Mouse (Mus musculus) hindbrain, embryonic 12.5 days (tissue): ENCODE measurements around the gene Ramp2. TPM values are rescaled to one million over a fixed set of nuclear protein-coding genes. Genes with fewer than 3 reads are reported as not detected.

Experiments
- ATAC-seq: fragments of 200-750 bp; cut with Nextera tagmentation; 2 replicates; pipeline ENCODE4 v1.8.0; 2017; ENCODE audit warnings: moderate TSS enrichment; ENCODE audit not compliant: low FRiP score
- H3K27ac ChIP-seq: fragments of 300-500 bp; sonication (generic); 2 replicates; pipeline ENCODE4 v1.5.1; 2016; ENCODE audit warnings: mild to moderate bottlenecking
- H3K27me3 ChIP-seq: fragments of 300-500 bp; sonication (generic); 2 replicates; pipeline ENCODE4 v1.6.1; 2016; ENCODE audit warnings: mild to moderate bottlenecking
- H3K36me3 ChIP-seq: fragments of 300-500 bp; sonication (generic); 2 replicates; pipeline ENCODE4 v1.6.1; 2016; ENCODE audit warnings: mild to moderate bottlenecking
- H3K4me1 ChIP-seq: fragments of 300-500 bp; sonication (generic); 2 replicates; pipeline ENCODE4 v1.6.1; 2016
- H3K4me2 ChIP-seq: fragments of 300-500 bp; sonication (generic); replicated peaks from 2 replicates; pipeline ENCODE4 v1.6.1; 2016; ENCODE audit warnings: mild to moderate bottlenecking
- H3K4me3 ChIP-seq: fragments of 300-500 bp; sonication (generic); 2 replicates; pipeline ENCODE4 v1.5.1; 2016; ENCODE audit warnings: mild to moderate bottlenecking
- H3K9ac ChIP-seq: fragments of 300-500 bp; sonication (generic); 2 replicates; pipeline ENCODE4 v1.6.1; 2016; ENCODE audit warnings: mild to moderate bottlenecking, moderate library complexity
- H3K9me3 ChIP-seq: fragments of 300-500 bp; sonication (generic); replicated peaks from 2 replicates; pipeline ENCODE4 v1.6.1; 2016; ENCODE audit warnings: mild to moderate bottlenecking
- WGBS: fragments of 180-500 bp; shearing (Covaris S2); methylation state at CpG from one replicate; pipeline ENCODE4 v1.1.7; 2016; 5-methylcytosine and 5-hydroxymethylcytosine counted together
- polyA plus RNA-seq: library from polyadenylated mRNA; unstranded; fragments of >200 nt; fragmentation: Nextera tagmentation; extraction: Ambion mirVana; gene quantifications from 2 replicates; pipeline ENCODE4 v1.2.1, GENCODE M21; 2016

Ramp2 gene
- polyA plus RNA-seq = 60.1 and 62.2 TPM in 2 replicates

GRCm38 (mm10) chr11:101245855-101246701 is at the start of gene Ramp2:
Gene Ramp2 (plus strand): TSS chr11:101246028.
- Histone ChIP-seq H3K27me3 (peaks cover 37% of the 10 kb centered on the region), H3K4me2 (peak within 1 kb of the TSS; percentile 84), H3K4me1 (peaks cover 7% of the 10 kb centered on the region; the same call in 1 of the 2 replicates), H3K4me3 (peak within 1 kb of the TSS; percentile 57), H3K9ac (peak within 1 kb of the TSS; percentile 77), H3K36me3 (no peaks in the 10 kb centered on the region), H3K9me3 (no peaks in the 10 kb centered on the region), H3K27ac (peak within 1 kb of the TSS; percentile 40; the same call in 1 of the 2 replicates)
- ATAC-seq = peak; percentile 69
- WGBS = under 1% methylated on average over 63 of the region's 63 CpGs

- H3K9me3 ChIP-seq = no peaks in the 10 kb centered on the region
- no peak overlapping the region for H3K27ac ChIP-seq
- no peak overlapping the region for H3K4me3 ChIP-seq
- peaks cover 44% of the 10 kb centered on the region for H3K36me3 ChIP-seq
- ATAC-seq = no peak
- H3K9ac ChIP-seq = no peak overlapping the region
- 90% methylated on average over 8 of the region's 8 CpGs for WGBS
- H3K4me2 ChIP-seq = no peak overlapping the region
- peaks cover 5% of the 10 kb centered on the region; the same call in 1 of the 2 replicates for H3K4me1 ChIP-seq
- no peaks in the 10 kb centered on the region for H3K27me3 ChIP-seq
These were observed 49.7 kb upstream of the Ramp2 start for GRCm38 (mm10) chr11:101196175-101196574.

DNA sequence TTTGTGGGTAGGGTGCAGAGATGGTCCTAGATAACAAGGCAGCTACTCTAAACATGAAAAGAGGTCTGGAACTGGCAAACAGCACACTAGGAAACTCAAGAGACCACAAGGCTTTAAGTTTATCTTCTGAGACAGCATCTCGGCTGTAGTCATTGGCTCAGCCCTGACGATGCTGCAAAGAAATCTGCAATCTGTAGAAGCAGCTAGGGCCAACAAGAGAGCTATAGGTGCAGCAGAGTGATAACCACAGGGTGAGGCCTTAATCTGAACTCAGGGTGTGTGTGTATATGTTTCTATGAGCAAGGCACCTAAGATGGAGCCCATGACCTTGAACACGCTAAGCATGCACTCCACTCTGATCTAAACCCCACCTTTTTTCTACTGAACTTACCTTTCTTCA is 46.3 kb upstream of the Ramp2 start:
- peaks cover 49% of the 10 kb centered on the region for H3K36me3 ChIP-seq
- no peak overlapping the region for H3K9ac ChIP-seq
- 93% methylated on average over 3 of the region's 3 CpGs for WGBS
- no peak overlapping the region for H3K4me2 ChIP-seq
- H3K4me3 ChIP-seq = no peak overlapping the region
- no peak for ATAC-seq
- no peaks in the 10 kb centered on the region for H3K4me1 ChIP-seq
- no peaks in the 10 kb centered on the region for H3K9me3 ChIP-seq
- no peaks in the 10 kb centered on the region for H3K27me3 ChIP-seq
- no peak overlapping the region for H3K27ac ChIP-seq

DNA sequence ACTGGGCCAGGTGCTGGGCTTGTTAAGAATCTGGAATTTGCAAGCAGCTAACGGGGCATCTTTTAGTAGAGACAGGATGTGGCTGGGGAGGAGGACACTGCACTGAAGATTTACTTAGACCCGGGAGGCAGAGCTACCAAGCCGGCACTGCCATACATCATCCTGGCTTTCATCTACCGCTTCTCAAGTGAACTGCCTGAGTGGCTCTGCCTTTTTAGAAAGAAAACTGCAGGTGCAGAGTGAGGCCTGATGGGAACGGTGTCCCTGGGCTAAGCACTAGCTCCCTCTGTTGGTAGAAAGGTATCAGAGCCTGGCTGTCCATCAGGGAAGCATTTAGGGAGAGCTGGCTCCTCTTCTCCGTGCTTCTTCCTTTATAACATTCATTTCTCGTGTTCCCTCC is 44.8 kb upstream of the Ramp2 start:
- ATAC-seq = no peak
- Histone ChIP-seq H3K4me2 (no peak overlapping the region), H3K4me3 (no peak overlapping the region), H3K27me3 (no peaks in the 10 kb centered on the region), H3K27ac (no peak overlapping the region), H3K36me3 (peaks cover 46% of the 10 kb centered on the region), H3K9ac (peak overlapping the region; percentile 29; the same call in 1 of the 2 replicates), H3K9me3 (no peaks in the 10 kb centered on the region), H3K4me1 (no peaks in the 10 kb centered on the region)
- WGBS = 27% methylated on average over 7 of the region's 7 CpGs

GRCm38 (mm10) chr11:101211970-101212369 is 33.9 kb upstream of the Ramp2 start:
- Histone ChIP-seq H3K27ac (no peak overlapping the region), H3K36me3 (peaks cover 46% of the 10 kb centered on the region), H3K9ac (no peak overlapping the region), H3K4me1 (no peaks in the 10 kb centered on the region), H3K4me2 (no peak overlapping the region), H3K27me3 (no peaks in the 10 kb centered on the region), H3K4me3 (no peak overlapping the region), H3K9me3 (no peaks in the 10 kb centered on the region)
- ATAC-seq = no peak
- 51% methylated on average over 3 of the region's 3 CpGs for WGBS

GRCm38 (mm10) chr11:101216936-101217335 is 28.9 kb upstream of the Ramp2 start:
- 90% methylated on average over 5 of the region's 5 CpGs for WGBS

GRCm38 (mm10) chr11:101218436-101219055 is 27.3 kb upstream of the Ramp2 start:
- Histone ChIP-seq H3K9ac (no peak overlapping the region), H3K36me3 (peaks cover 18% of the 10 kb centered on the region), H3K4me1 (no peaks in the 10 kb centered on the region), H3K27ac (no peak overlapping the region), H3K4me3 (no peak overlapping the region), H3K4me2 (no peak overlapping the region), H3K9me3 (no peaks in the 10 kb centered on the region), H3K27me3 (no peaks in the 10 kb centered on the region)
- 83% methylated on average over 10 of the region's 10 CpGs for WGBS
- no peak for ATAC-seq

More at GRCm38 (mm10) chr11:101216936-101217335, 28.9 kb upstream of the Ramp2 start:
- H3K27ac ChIP-seq = no peak overlapping the region
- no peaks in the 10 kb centered on the region for H3K4me1 ChIP-seq
- H3K36me3 ChIP-seq = peaks cover 26% of the 10 kb centered on the region
- no peak overlapping the region for H3K9ac ChIP-seq
- H3K4me2 ChIP-seq = no peak overlapping the region
- H3K27me3 ChIP-seq = no peaks in the 10 kb centered on the region
- no peaks in the 10 kb centered on the region for H3K9me3 ChIP-seq
- H3K4me3 ChIP-seq = no peak overlapping the region
- ATAC-seq = no peak

DNA sequence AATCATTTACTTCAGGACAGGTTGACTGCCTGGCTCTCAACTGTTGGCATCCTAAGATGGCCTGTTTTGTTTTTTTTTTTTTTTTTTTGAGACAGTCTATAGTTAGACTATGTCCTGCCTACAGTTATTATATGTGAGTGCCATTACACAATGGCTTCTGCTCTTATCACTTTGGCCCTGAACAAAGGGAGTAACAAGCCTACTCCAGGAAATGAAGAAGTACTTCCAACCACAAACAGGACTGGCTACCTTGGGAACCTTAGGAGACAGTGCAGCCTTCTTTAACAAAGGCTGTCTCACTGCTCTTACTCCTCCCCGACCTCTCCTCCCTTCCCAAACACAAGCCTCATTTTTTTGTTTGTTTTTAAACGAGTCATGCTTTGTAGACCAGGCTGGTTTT is 25.0 kb upstream of the Ramp2 start:
- H3K4me3 ChIP-seq = no peak overlapping the region
- no peak overlapping the region for H3K27ac ChIP-seq
- no peak overlapping the region for H3K4me2 ChIP-seq
- H3K9me3 ChIP-seq = no peaks in the 10 kb centered on the region
- H3K9ac ChIP-seq = no peak overlapping the region
- no peaks in the 10 kb centered on the region for H3K27me3 ChIP-seq
- peaks cover 7% of the 10 kb centered on the region; the same call in 1 of the 2 replicates for H3K4me1 ChIP-seq
- ATAC-seq = no peak
- 0 out of 2 replicates have a peak, but pooled peaks cover under 1% of the 10 kb centered on the region for H3K36me3 ChIP-seq
- 75% methylated on average over 2 of the region's 2 CpGs for WGBS

- no peak overlapping the region for H3K27ac ChIP-seq
- H3K4me2 ChIP-seq = no peak overlapping the region
- no peak overlapping the region for H3K9ac ChIP-seq
- no peaks in the 10 kb centered on the region for H3K9me3 ChIP-seq
- peaks cover 8% of the 10 kb centered on the region; the same call in 1 of the 2 replicates for H3K4me1 ChIP-seq
- 92% methylated on average over 8 of the region's 8 CpGs for WGBS
- H3K4me3 ChIP-seq = no peak overlapping the region
- no peaks in the 10 kb centered on the region for H3K36me3 ChIP-seq
- H3K27me3 ChIP-seq = no peaks in the 10 kb centered on the region
- ATAC-seq = no peak
These were observed 24.4 kb upstream of the Ramp2 start for GRCm38 (mm10) chr11:101221306-101221986.

GRCm38 (mm10) chr11:101224337-101224736 is 21.5 kb upstream of the Ramp2 start:
- Histone ChIP-seq H3K9me3 (no peaks in the 10 kb centered on the region), H3K27ac (no peak overlapping the region), H3K4me1 (peaks cover 8% of the 10 kb centered on the region; the same call in 1 of the 2 replicates), H3K36me3 (no peaks in the 10 kb centered on the region), H3K4me3 (no peak overlapping the region), H3K4me2 (no peak overlapping the region), H3K27me3 (no peaks in the 10 kb centered on the region), H3K9ac (no peak overlapping the region)
- WGBS = 94% methylated on average over 3 of the region's 3 CpGs
- ATAC-seq = no peak

DNA sequence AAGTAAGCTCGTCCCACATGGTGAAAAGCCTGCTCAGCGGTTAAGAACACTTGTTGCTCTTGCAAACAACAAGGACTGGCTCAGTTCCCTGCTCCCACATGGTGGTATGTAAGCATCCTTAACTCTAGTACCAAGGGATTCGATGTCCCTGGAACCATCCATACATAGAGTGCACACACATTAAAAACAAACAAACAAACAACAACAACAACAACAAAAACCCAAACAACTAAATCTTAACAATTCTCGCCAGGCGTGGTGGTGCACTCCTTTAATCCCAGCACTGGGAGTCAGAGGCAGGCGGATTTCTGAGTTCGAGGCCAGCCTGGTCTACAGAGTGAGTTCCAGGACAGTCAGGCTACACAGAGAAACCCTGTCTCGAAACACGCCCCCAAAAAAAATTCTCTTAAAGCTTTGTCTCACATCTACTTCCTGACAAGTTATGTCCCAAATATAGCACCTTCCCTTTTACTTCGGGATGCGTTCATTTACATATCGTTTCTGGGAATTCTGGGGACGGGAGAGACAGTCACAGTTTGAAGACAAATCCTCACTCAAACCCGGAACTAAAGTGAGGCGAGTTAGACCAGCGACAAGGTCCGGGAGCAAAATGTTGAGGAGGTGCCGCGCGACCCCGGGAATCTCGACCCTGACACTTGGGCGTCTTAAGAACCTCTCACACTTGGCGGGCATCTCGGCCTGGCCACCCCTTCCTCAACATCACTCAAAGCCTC is 20.3 kb upstream of the Ramp2 start:
- no peaks in the 10 kb centered on the region for H3K9me3 ChIP-seq
- H3K4me1 ChIP-seq = peaks cover 16% of the 10 kb centered on the region
- H3K4me2 ChIP-seq = peak overlapping the region; percentile 96
- H3K36me3 ChIP-seq = no peaks in the 10 kb centered on the region
- peak overlapping the region; percentile 89 for H3K9ac ChIP-seq
- ATAC-seq = no peak
- 0 out of 2 replicates have a peak overlapping the region, but pooled peaks have one; percentile 23 for H3K27ac ChIP-seq
- H3K27me3 ChIP-seq = peaks cover 3% of the 10 kb centered on the region; the same call in 1 of the 2 replicates
- peak overlapping the region; percentile 88 for H3K4me3 ChIP-seq
- 18% methylated on average over 25 of the region's 25 CpGs for WGBS
